Mouse (Mus musculus) mouse trophoblast stem cell (cell line): ENCODE data around the gene Ephb2.

Experiments
- in situ Hi-C, 2 experiments: fragments of 300-500 bp; cut with MseI, MboI; formaldehyde crosslinking; loops; 2 replicates in 1 of 2; 3 replicates in 1 of 2; pipeline ENCODE4 v1.15.1; 2025

Ephb2 gene

GRCm38 (mm10) chr4:136652528-136652910 lies 183.3 kb downstream of the Ephb2 start:
- in situ Hi-C loops: no loop called here

GRCm38 (mm10) chr4:136651882-136652527 lies 183.8 kb downstream of the Ephb2 start:
- in situ Hi-C loops: no loop called here

- in situ Hi-C loops: no loop called here
These were observed 184.4 kb downstream of the Ephb2 start for GRCm38 (mm10) chr4:136651357-136651811.

GRCm38 (mm10) chr4:136650261-136650660 lies 185.5 kb downstream of the Ephb2 start:
- in situ Hi-C loops: no loop called here

GRCm38 (mm10) chr4:136649480-136650196 lies 186.2 kb downstream of the Ephb2 start:
- in situ Hi-C loops: no loop called here

GRCm38 (mm10) chr4:136648922-136649479 lies 186.8 kb downstream of the Ephb2 start:
- in situ Hi-C loops: no loop called here

- in situ Hi-C loops: no loop called here
These were observed 196.9 kb downstream of the Ephb2 start for GRCm38 (mm10) chr4:136638890-136639289.

- in situ Hi-C loops: no loop called here
These were observed 197.5 kb downstream of the Ephb2 start for GRCm38 (mm10) chr4:136638230-136638750.

- in situ Hi-C loops: no loop called here
These were observed 198.1 kb downstream of the Ephb2 start for GRCm38 (mm10) chr4:136637563-136638229.

- in situ Hi-C loops: no loop called here
These were observed 198.7 kb downstream of the Ephb2 start for GRCm38 (mm10) chr4:136636983-136637562.

GRCm38 (mm10) chr4:136636511-136636910 lies 199.3 kb downstream of the Ephb2 start:
- in situ Hi-C loops: no loop called here

GRCm38 (mm10) chr4:136635995-136636394 lies 199.8 kb downstream of the Ephb2 start:
- in situ Hi-C loops: no loop called here

- in situ Hi-C loops: no loop called here
These were observed 204.4 kb downstream of the Ephb2 start for GRCm38 (mm10) chr4:136631237-136631994.

- in situ Hi-C loops: loop anchor here in 1 of 2 experiments (10.0 kb wide), 1 partner anchor 242 kb away; no protein-coding TSS in a partner anchor
These were observed 209.2 kb downstream of the Ephb2 start for GRCm38 (mm10) chr4:136626590-136626989.

GRCm38 (mm10) chr4:136622388-136622787 lies 213.4 kb downstream of the Ephb2 start, which contains the start of gene Lactbl1:
Gene Lactbl1, plus strand, starts transcription at chr4:136622621.
- in situ Hi-C loops: loop anchor here (10.0 to 25.0 kb wide), 2 partner anchors 235 to 238 kb away; no protein-coding TSS in a partner anchor

GRCm38 (mm10) chr4:136621956-136622355 lies 213.8 kb downstream of the Ephb2 start:
- in situ Hi-C loops: loop anchor here (10.0 to 25.0 kb wide), 2 partner anchors 235 to 237 kb away; no protein-coding TSS in a partner anchor

- in situ Hi-C loops: loop anchor here (10.0 to 25.0 kb wide), 2 partner anchors 234 to 237 kb away; no protein-coding TSS in a partner anchor
These were observed 214.5 kb downstream of the Ephb2 start for GRCm38 (mm10) chr4:136621336-136621735.

- in situ Hi-C loops: loop anchor here in 1 of 2 experiments (25.0 kb wide), 1 partner anchor 226 kb away; no protein-coding TSS in a partner anchor
These were observed 222.1 kb downstream of the Ephb2 start for GRCm38 (mm10) chr4:136613657-136614056.

GRCm38 (mm10) chr4:136610387-136610856 lies 225.4 kb downstream of the Ephb2 start, which contains the start of gene Tex46:
Gene Tex46, plus strand, starts transcription at chr4:136610437.
- in situ Hi-C loops: loop anchor here in 1 of 2 experiments (25.0 kb wide), 1 partner anchor 223 kb away; no protein-coding TSS in a partner anchor
